Mouse (Mus musculus): Measurements from ENCODE around the gene Nipbl. TPM values are rescaled to one million over a fixed set of nuclear protein-coding genes. Genes with fewer than 3 reads are reported as not detected.

Gene Nipbl
- 10 to 100 TPM; 26.8 to 27.4 TPM for polyA plus RNA-seq (2017; shearing (Covaris generic))

GRCm38 (mm10) chr15:8443926-8444889, at the start of gene Nipbl:
Nipbl (minus strand) TSS chr15:8444463.

Other genes starting within 250 kb of the Nipbl start
- gene Gm2310, start 75.5 kb upstream of the Nipbl start, polyA plus RNA-seq (2017; shearing (Covaris generic)): not detected